Mouse (Mus musculus) mouse embryonic stem cell (cell line): ENCODE data around the gene Mboat7.

Experiments used
- in situ Hi-C, 2 experiments: fragments of 300-500 bp; cut with MboI; formaldehyde crosslinking; loops; 1 replicate in 1 of 2; 3 replicates in 1 of 2; pipeline ENCODE4 v1.14.3; 2019 to 2020; ENCODE audit warnings: low sequenced_read_pairs in 2 of 2, low pct_unique_long_range_greater_than_20kb in 1 of 2, mixed read lengths in 1 of 2; ENCODE audit not compliant: unreplicated experiment in 1 of 2

The Mboat7 gene

GRCm38 (mm10) chr7:3694949-3695305 is 1.6 kb upstream of the Mboat7 start:
- in situ Hi-C loops = loop anchor here in 1 of 2 experiments (25.0 kb wide), 1 partner anchor 442 kb away; the partner anchor contains the start of gene Leng8

- in situ Hi-C loops = loop anchor here in 1 of 2 experiments (25.0 kb wide), 1 partner anchor 443 kb away; the partner anchor contains the start of gene Leng8
Measured at GRCm38 (mm10) chr7:3694076-3694948, 989 bp upstream of the Mboat7 start.

- in situ Hi-C loops = loop anchor here in 1 of 2 experiments (25.0 kb wide), 1 partner anchor 444 kb away; the partner anchor contains the start of gene Leng8
Measured at GRCm38 (mm10) chr7:3693809-3694075, 419 bp upstream of the Mboat7 start.

GRCm38 (mm10) chr7:3692382-3692986 is 839 bp downstream of the Mboat7 start, which contains the start of gene Tsen34:
Gene Tsen34, plus strand, starts transcription at chr7:3692863.
- in situ Hi-C loops = loop anchor here in 1 of 2 experiments (25.0 kb wide), 1 partner anchor 445 kb away; the partner anchor contains the start of gene Leng8

- in situ Hi-C loops = loop anchor here in 1 of 2 experiments (25.0 kb wide), 1 partner anchor 445 kb away; the partner anchor contains the start of gene Leng8
Measured at GRCm38 (mm10) chr7:3691919-3692318, 1.4 kb downstream of the Mboat7 start.

GRCm38 (mm10) chr7:3685400-3686187 is 7.7 kb downstream of the Mboat7 start:
- in situ Hi-C loops = loop anchor here in 1 of 2 experiments (10.0 to 25.0 kb wide), 2 partner anchors 219 to 452 kb away; partner anchors contain the start of gene Leng8

GRCm38 (mm10) chr7:3684698-3685097 is 8.6 kb downstream of the Mboat7 start:
- in situ Hi-C loops = loop anchor here in 1 of 2 experiments (10.0 to 25.0 kb wide), 2 partner anchors 220 to 453 kb away; partner anchors contain the start of gene Leng8

- in situ Hi-C loops = loop anchor here in 1 of 2 experiments (10.0 to 25.0 kb wide), 2 partner anchors 221 to 453 kb away; partner anchors contain the start of gene Leng8
Measured at GRCm38 (mm10) chr7:3683908-3684550, 9.3 kb downstream of the Mboat7 start.

- in situ Hi-C loops = loop anchor here in 1 of 2 experiments (25.0 kb wide), 1 partner anchor 460 kb away; the partner anchor contains the start of gene Leng8
Measured at GRCm38 (mm10) chr7:3677342-3677741, 16.0 kb downstream of the Mboat7 start, which contains the start of gene Tmc4. Gene Tmc4, minus strand, starts transcription at chr7:3677553.

- in situ Hi-C loops = loop anchor here in 1 of 2 experiments (25.0 kb wide), 1 partner anchor 461 kb away; the partner anchor contains the start of gene Leng8
Measured at GRCm38 (mm10) chr7:3676371-3676770, 17.0 kb downstream of the Mboat7 start.

GRCm38 (mm10) chr7:3675228-3675548 is 18.1 kb downstream of the Mboat7 start:
- in situ Hi-C loops = loop anchor here in 1 of 2 experiments (25.0 kb wide), 1 partner anchor 462 kb away; the partner anchor contains the start of gene Leng8

GRCm38 (mm10) chr7:3674507-3675227 is 18.7 kb downstream of the Mboat7 start:
- in situ Hi-C loops = loop anchor here in 1 of 2 experiments (25.0 kb wide), 1 partner anchor 463 kb away; the partner anchor contains the start of gene Leng8

- in situ Hi-C loops = no loop called here
Measured at GRCm38 (mm10) chr7:3666921-3667391, 26.4 kb downstream of the Mboat7 start.

- in situ Hi-C loops = no loop called here
Measured at GRCm38 (mm10) chr7:3665215-3666114, 27.9 kb downstream of the Mboat7 start, which contains the start of gene Leng1. Gene Leng1, minus strand, starts transcription at chr7:3665840.

- in situ Hi-C loops = loop anchor here in 1 of 2 experiments (5.0 kb wide), 1 partner anchor 37 kb away; the partner anchor contains the start of genes Prpf31 and Tfpt
Measured at GRCm38 (mm10) chr7:3664524-3665214, 28.7 kb downstream of the Mboat7 start.
